Mouse (Mus musculus) stomach, postnatal 0 days (tissue): ENCODE measurements around the gene Gm3625.

Source experiments
- CTCF ChIP-seq: IDR thresholded peaks from 2 replicates; pipeline ENCODE4 v1.5.1; 2016; ENCODE audit warnings: antibody characterized with exemption, low read depth, mild to moderate bottlenecking, moderate library complexity
- EP300 ChIP-seq: optimal IDR thresholded peaks from 2 replicates; pipeline ENCODE3; 2016; ENCODE audit warnings: antibody characterized with exemption

DNA sequence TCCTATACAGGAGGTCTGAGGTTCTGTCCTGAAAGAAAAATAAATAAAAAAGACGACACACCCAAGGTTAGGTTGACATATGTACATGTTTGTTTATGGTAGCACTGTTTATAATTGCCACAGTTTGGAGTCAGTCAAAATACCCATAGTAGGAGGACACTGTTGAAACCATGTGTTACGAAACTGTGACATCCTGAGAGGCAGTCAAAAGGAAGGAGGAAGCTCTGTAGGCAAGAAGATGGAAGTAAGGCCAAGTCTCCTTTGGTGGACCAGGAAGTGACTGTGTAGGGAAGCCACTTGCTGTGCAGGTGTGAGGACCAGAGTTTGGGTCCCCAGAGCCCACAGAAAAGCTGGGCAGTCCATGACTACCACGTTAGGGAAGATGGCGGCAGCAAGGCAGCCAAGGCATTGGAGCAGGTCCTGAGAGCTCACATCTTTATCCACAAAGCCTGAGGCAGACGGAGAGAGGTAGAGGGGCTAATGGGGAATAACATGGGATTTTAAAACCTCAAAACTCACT lies 48.3 kb downstream of the Gm3625 start:
- no peak for TF ChIP-seq CTCF
- TF ChIP-seq EP300, result no peak
